Mouse (Mus musculus): ENCODE measurements at regions not wholly inside any gene's neighbourhood (a gene's known extent, or its start where the extent isn't known, plus 50 kb on each side); places are given as distances from the start of the nearest gene placed in this dataset.

DNA sequence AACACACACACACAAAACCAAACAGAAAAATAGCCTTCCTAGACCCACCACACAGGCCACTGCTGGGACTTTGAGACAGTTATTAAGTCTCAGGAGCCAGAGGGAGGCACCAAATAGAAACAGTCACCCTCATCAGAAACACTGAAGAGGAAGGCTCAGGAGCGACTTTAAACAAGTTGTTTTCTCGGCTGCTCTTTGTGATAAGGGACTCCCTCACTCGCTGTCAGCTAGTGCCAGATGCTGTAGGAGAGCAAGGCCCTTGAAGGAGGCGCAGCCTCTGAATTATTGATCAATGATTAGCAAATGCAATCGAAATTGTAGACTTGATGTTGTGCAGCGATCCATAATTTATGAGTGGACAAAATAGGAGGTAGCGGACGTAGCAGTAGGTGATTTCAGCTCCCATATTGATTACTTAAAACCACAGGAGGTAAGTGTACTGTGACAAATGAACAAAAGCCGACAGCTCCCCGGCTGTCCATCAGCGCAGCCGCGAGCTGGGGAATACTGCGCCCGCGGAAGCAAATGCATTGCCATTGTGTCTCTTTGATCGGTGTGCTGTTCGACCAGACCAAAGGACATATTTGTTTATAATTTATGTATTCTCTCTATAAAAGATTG lies 187.4 kb downstream of the Irx2 start:
- peaks cover 10% of the 10 kb centered on the region for H3K4me1 ChIP-seq (ENCODE audit: control insufficient read depth, insufficient read depth, low read depth, low read length)
- peak overlapping the region; percentile 15; the same call in 1 of the 2 replicates for H3K4me3 ChIP-seq (ENCODE audit: low read length)
- no peak overlapping the region for H3K27ac ChIP-seq (ENCODE audit: low read depth, low read length)
- H3K9me3 ChIP-seq (ENCODE audit: control insufficient read depth, low read length), result no peaks in the 10 kb centered on the region
- H3K4me2 ChIP-seq (ENCODE audit: low read length), result peak overlapping the region; percentile 45
- H3K9ac ChIP-seq (ENCODE audit: low read depth, low read length), result no peak overlapping the region
- 4% methylated on average over 18 of the region's 18 CpGs for WGBS
- no peaks in the 10 kb centered on the region for H3K36me3 ChIP-seq (ENCODE audit: control insufficient read depth, insufficient read depth, low read length)
- ATAC-seq, result no peak
- peaks cover 6% of the 10 kb centered on the region; the same call in 1 of the 2 replicates for H3K27me3 ChIP-seq (replicated peaks; ENCODE audit: control insufficient read depth, insufficient read depth, low read length)

DNA sequence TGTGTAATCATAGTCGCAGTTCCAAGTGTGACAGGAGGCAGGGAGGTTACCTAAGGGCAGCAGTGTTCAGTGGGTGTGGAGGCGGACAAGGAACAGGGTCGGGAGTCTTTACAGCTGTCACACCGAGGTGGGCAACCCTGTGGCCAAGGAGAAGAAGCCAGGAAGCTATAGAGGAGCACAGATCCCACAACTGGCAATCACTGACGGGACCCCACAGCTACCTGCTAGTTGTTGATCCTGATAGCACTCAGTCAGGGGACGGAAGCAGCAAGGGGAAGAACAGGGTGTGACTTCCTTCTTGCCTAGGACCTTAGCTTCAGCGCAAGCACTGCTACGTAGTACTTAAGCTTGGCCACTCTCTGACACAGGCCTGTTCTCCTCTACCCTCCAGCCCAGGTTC lies 188.2 kb downstream of the Irx2 start:
- Histone ChIP-seq H3K4me1 (ENCODE audit: control insufficient read depth, insufficient read depth, low read depth, low read length) (peaks cover 10% of the 10 kb centered on the region), H3K4me3 (ENCODE audit: low read length) (no peak overlapping the region), H3K27ac (ENCODE audit: low read depth, low read length) (no peak overlapping the region), H3K36me3 (ENCODE audit: control insufficient read depth, insufficient read depth, low read length) (no peaks in the 10 kb centered on the region), H3K27me3 (replicated peaks; ENCODE audit: control insufficient read depth, insufficient read depth, low read length) (peaks cover 6% of the 10 kb centered on the region; the same call in 1 of the 2 replicates), H3K9me3 (ENCODE audit: control insufficient read depth, low read length) (no peaks in the 10 kb centered on the region), H3K4me2 (ENCODE audit: low read length) (peak overlapping the region; percentile 45; the same call in 1 of the 2 replicates), H3K9ac (ENCODE audit: low read depth, low read length) (no peak overlapping the region)
- ATAC-seq, result no peak
- 26% methylated on average over 8 of the region's 8 CpGs for WGBS

DNA sequence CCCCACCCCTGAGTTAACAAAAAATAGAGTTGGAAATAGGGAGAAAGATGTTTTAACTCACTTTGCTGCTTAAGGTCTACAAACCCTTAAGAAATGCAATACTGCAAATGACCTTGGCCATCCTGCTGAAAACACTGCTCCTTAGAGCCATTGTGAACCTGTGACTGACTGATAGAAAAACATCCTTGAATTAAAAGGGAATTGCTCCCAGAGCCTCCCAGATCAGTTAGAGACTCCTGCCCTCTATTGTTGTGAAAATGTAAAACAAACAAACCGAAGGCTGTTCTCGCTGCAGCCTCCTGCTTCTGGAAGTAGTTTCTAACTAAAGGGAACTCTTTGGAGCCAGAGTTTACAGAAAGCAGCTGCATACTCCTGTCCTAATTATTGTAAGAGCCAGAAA lies 188.9 kb downstream of the Irx2 start:
- no peak overlapping the region for H3K27ac ChIP-seq (ENCODE audit: low read depth, low read length)
- 15% methylated on average over 2 of the region's 2 CpGs for WGBS
- H3K9me3 ChIP-seq (ENCODE audit: control insufficient read depth, low read length), result no peaks in the 10 kb centered on the region
- H3K4me2 ChIP-seq (ENCODE audit: low read length), result no peak overlapping the region
- H3K4me1 ChIP-seq (ENCODE audit: control insufficient read depth, insufficient read depth, low read depth, low read length), result peaks cover 10% of the 10 kb centered on the region
- no peak overlapping the region for H3K4me3 ChIP-seq (ENCODE audit: low read length)
- H3K27me3 ChIP-seq (replicated peaks; ENCODE audit: control insufficient read depth, insufficient read depth, low read length), result peaks cover 6% of the 10 kb centered on the region; the same call in 1 of the 2 replicates
- H3K9ac ChIP-seq (ENCODE audit: low read depth, low read length), result no peak overlapping the region
- H3K36me3 ChIP-seq (ENCODE audit: control insufficient read depth, insufficient read depth, low read length), result no peaks in the 10 kb centered on the region
- ATAC-seq, result no peak

DNA sequence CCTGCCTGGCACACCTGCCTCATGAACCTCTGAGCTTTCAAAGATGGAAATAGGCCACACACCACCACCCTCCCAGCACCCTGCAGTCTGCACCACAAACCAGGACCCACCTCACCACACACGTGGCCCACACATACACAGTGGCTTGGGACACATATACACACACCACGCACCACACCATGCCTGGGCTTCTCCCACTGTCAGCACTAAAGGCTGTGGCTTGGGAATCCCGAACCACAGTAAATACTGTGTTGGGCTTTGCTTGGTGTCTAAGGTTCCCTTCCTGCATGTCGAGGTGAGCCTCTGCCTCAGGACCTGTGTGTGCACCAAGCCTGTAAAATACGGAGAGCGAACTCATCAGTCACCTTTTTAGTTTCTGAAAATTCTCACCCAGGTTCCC lies 189.3 kb downstream of the Irx2 start:
- 18% methylated on average over 6 of the region's 6 CpGs for WGBS
- H3K9me3 ChIP-seq (ENCODE audit: control insufficient read depth, low read length), result no peaks in the 10 kb centered on the region
- no peak overlapping the region for H3K27ac ChIP-seq (ENCODE audit: low read depth, low read length)
- no peak overlapping the region for H3K4me2 ChIP-seq (ENCODE audit: low read length)
- peaks cover 6% of the 10 kb centered on the region; the same call in 1 of the 2 replicates for H3K27me3 ChIP-seq (replicated peaks; ENCODE audit: control insufficient read depth, insufficient read depth, low read length)
- H3K4me1 ChIP-seq (ENCODE audit: control insufficient read depth, insufficient read depth, low read depth, low read length), result peaks cover 10% of the 10 kb centered on the region
- ATAC-seq, result peak; percentile 46; the same call in 1 of the 2 replicates
- H3K36me3 ChIP-seq (ENCODE audit: control insufficient read depth, insufficient read depth, low read length), result no peaks in the 10 kb centered on the region
- H3K9ac ChIP-seq (ENCODE audit: low read depth, low read length), result no peak overlapping the region
- H3K4me3 ChIP-seq (ENCODE audit: low read length), result no peak overlapping the region

DNA sequence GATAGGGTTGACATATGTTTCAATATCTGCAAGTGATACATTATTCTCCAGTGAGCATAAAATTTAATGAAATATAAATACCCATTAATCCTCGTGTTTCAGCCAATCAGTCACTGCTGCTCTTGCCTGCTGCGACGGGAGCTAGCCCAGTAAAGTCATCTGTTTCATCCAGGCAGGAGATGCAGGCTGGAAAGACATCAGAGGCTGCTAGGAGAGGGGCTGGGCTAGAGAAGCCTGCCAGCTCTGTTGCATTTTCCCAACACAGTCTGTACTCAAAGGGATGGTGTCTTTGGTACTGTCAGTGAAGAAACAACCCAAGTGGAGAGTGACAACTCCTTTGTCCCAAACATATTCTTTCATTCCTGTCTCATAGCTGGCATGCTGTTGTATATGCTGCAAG lies 198.0 kb downstream of the Irx2 start:
- 0 out of 2 replicates have a peak, but pooled peaks cover 3% of the 10 kb centered on the region for H3K4me1 ChIP-seq (ENCODE audit: control insufficient read depth, insufficient read depth, low read depth, low read length)
- no peaks in the 10 kb centered on the region for H3K27me3 ChIP-seq (replicated peaks; ENCODE audit: control insufficient read depth, insufficient read depth, low read length)
- WGBS, result 31% methylated on average over 3 of the region's 3 CpGs
- no peak overlapping the region for H3K9ac ChIP-seq (ENCODE audit: low read depth, low read length)
- no peak overlapping the region for H3K4me3 ChIP-seq (ENCODE audit: low read length)
- no peaks in the 10 kb centered on the region for H3K36me3 ChIP-seq (ENCODE audit: control insufficient read depth, insufficient read depth, low read length)
- peak; percentile 85; the same call in 1 of the 2 replicates for ATAC-seq
- H3K9me3 ChIP-seq (ENCODE audit: control insufficient read depth, low read length), result no peaks in the 10 kb centered on the region
- H3K4me2 ChIP-seq (ENCODE audit: low read length), result no peak overlapping the region
- H3K27ac ChIP-seq (ENCODE audit: low read depth, low read length), result no peak overlapping the region

DNA sequence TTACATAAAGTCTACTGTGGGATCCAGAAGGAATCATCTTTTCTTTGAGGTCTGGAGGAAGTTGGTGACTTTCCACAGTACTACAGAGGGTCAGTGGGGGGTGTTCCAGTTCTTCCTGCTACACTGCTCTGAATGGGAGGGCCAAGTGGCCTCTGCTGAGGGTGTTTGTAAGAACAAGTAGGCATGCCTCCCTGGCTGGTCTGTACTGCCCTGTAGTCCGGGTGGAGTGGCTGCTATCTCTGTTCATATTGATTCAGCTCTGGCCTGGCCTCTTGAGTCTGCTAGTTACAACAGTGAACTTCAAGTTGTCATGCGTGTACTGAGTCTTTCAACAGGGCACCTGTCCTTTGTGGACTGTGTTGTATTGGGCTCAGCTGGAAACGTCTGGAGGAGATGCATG lies 200.7 kb downstream of the Irx2 start:
- Histone ChIP-seq H3K27me3 (replicated peaks; ENCODE audit: control insufficient read depth, insufficient read depth, low read length) (no peaks in the 10 kb centered on the region), H3K4me3 (ENCODE audit: low read length) (no peak overlapping the region), H3K4me1 (ENCODE audit: control insufficient read depth, insufficient read depth, low read depth, low read length) (0 out of 2 replicates have a peak, but pooled peaks cover 3% of the 10 kb centered on the region), H3K36me3 (ENCODE audit: control insufficient read depth, insufficient read depth, low read length) (no peaks in the 10 kb centered on the region), H3K4me2 (ENCODE audit: low read length) (no peak overlapping the region), H3K9me3 (ENCODE audit: control insufficient read depth, low read length) (no peaks in the 10 kb centered on the region), H3K9ac (ENCODE audit: low read depth, low read length) (no peak overlapping the region), H3K27ac (ENCODE audit: low read depth, low read length) (no peak overlapping the region)
- WGBS, result 84% methylated on average over 3 of the region's 3 CpGs
- no peak for ATAC-seq

DNA sequence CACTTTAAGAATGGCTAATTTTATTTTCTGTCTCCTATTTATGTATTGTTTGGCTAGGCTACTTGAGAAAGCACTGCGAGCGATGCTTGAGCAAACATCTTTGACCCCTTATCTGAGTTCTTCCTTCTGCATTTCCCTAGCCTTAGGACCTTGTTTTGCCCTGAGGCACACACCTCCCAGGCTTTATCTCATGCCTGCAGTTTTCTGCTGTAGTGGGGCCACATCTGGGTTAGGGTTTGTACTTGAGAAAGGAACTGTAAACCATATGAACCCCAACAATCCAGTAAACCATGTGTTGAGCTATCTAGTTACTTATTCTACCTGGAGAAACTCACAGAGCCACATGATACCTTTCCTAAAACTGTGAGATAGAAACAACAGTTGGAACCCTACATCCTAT lies 204.7 kb downstream of the Irx2 start:
- H3K36me3 ChIP-seq (ENCODE audit: control insufficient read depth, insufficient read depth, low read length), result no peaks in the 10 kb centered on the region
- H3K9ac ChIP-seq (ENCODE audit: low read depth, low read length), result no peak overlapping the region
- WGBS, result 92% methylated on average over 2 of the region's 2 CpGs
- H3K4me1 ChIP-seq (ENCODE audit: control insufficient read depth, insufficient read depth, low read depth, low read length), result no peaks in the 10 kb centered on the region
- no peak overlapping the region for H3K27ac ChIP-seq (ENCODE audit: low read depth, low read length)
- H3K4me2 ChIP-seq (ENCODE audit: low read length), result no peak overlapping the region
- ATAC-seq, result no peak
- H3K27me3 ChIP-seq (replicated peaks; ENCODE audit: control insufficient read depth, insufficient read depth, low read length), result 0 out of 2 replicates have a peak, but pooled peaks cover 3% of the 10 kb centered on the region
- H3K9me3 ChIP-seq (ENCODE audit: control insufficient read depth, low read length), result no peaks in the 10 kb centered on the region
- H3K4me3 ChIP-seq (ENCODE audit: low read length), result no peak overlapping the region

DNA sequence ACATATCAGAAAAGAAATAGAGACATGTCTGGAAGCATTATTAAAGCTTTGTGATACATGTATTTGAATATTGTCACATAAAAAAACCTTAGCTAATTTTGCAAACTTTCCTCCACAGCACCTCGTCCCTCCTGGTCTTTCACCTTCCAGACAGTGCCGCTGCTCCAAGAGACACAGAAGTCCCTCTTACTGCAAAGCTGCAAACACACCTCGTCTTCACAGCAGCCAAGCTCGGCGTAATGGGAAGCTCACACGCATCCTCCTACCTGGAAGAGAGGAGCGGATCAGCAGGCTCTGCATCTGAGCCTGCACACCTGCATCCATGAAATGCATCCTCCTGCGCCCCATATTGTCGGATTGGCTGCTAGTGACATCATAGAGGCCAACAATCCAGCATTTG lies 208.4 kb downstream of the Irx2 start:
- whole genome bisulfite sequencing, result 59% methylated on average over 9 of the region's 9 CpGs
- no peak overlapping the region for H3K9ac ChIP-seq (ENCODE audit: low read depth, low read length)
- no peaks in the 10 kb centered on the region for H3K36me3 ChIP-seq (ENCODE audit: control insufficient read depth, insufficient read depth, low read length)
- 0 out of 2 replicates have a peak, but pooled peaks cover 3% of the 10 kb centered on the region for H3K27me3 ChIP-seq (replicated peaks; ENCODE audit: control insufficient read depth, insufficient read depth, low read length)
- no peak for ATAC-seq
- H3K27ac ChIP-seq (ENCODE audit: low read depth, low read length), result no peak overlapping the region
- no peak overlapping the region for H3K4me2 ChIP-seq (ENCODE audit: low read length)
- no peak overlapping the region for H3K4me3 ChIP-seq (ENCODE audit: low read length)
- H3K9me3 ChIP-seq (ENCODE audit: control insufficient read depth, low read length), result no peaks in the 10 kb centered on the region
- H3K4me1 ChIP-seq (ENCODE audit: control insufficient read depth, insufficient read depth, low read depth, low read length), result no peaks in the 10 kb centered on the region

DNA sequence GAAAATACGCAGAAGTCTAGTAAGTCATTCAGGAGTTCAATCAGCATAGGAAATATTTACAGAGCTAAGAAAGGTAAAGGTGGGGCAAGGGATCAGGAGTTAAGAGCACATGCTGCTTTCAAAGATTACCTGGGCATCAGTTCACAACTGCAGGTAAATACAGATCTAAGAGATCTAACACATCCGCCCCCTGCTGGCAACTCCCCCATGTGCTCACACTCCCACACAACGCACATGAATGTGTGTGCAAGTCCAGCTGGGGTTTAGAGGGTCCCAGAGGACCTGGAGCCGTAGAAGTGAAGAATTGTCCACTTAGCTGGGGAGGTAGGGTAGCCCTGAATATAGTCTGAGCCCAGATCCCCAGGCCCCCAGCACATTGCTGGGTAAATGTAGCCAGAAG lies 219.5 kb downstream of the Irx2 start:
- no peak for ATAC-seq
- Histone ChIP-seq H3K9me3 (ENCODE audit: control insufficient read depth, low read length) (no peaks in the 10 kb centered on the region), H3K4me2 (ENCODE audit: low read length) (no peak overlapping the region), H3K27me3 (replicated peaks; ENCODE audit: control insufficient read depth, insufficient read depth, low read length) (no peaks in the 10 kb centered on the region), H3K4me1 (ENCODE audit: control insufficient read depth, insufficient read depth, low read depth, low read length) (no peaks in the 10 kb centered on the region), H3K4me3 (ENCODE audit: low read length) (no peak overlapping the region), H3K9ac (ENCODE audit: low read depth, low read length) (no peak overlapping the region), H3K36me3 (ENCODE audit: control insufficient read depth, insufficient read depth, low read length) (no peaks in the 10 kb centered on the region), H3K27ac (ENCODE audit: low read depth, low read length) (no peak overlapping the region)
- 70% methylated on average over 4 of the region's 4 CpGs for WGBS

Data from hindbrain, embryonic 16.5 days (tissue).